Mouse (Mus musculus) myocyte (in vitro differentiated cells): Measurements from ENCODE around the gene Zfp382.

Experiments
- CEBPB ChIP-seq: IDR thresholded peaks from 2 replicates; pipeline ENCODE4 v1.6.1; 2011; ENCODE audit warnings: mild to moderate bottlenecking, moderate library complexity; ENCODE audit not compliant: poor library complexity, insufficient read depth, severe bottlenecking
- E2F4 ChIP-seq: IDR thresholded peaks from one replicate; pipeline ENCODE4 v1.6.1; 2011; ENCODE audit warnings: mild to moderate bottlenecking, control low read depth, moderate library complexity; ENCODE audit not compliant: insufficient read depth
- MAX ChIP-seq: IDR thresholded peaks from one replicate; pipeline ENCODE4 v1.6.1; 2011; ENCODE audit warnings: low read depth, mild to moderate bottlenecking, control low read depth
- MYOD1 ChIP-seq, 3 experiments: IDR thresholded peaks; one replicate each; pipeline ENCODE4 v1.6.1; 2011; ENCODE audit warnings: control low read depth in 2 of 3, low read depth in 2 of 3, mild to moderate bottlenecking in 2 of 3, moderate library complexity in 1 of 3; ENCODE audit not compliant: insufficient read length in 2 of 3, control insufficient read depth in 1 of 3
- MYOG ChIP-seq, 3 experiments: IDR thresholded peaks; one replicate each; pipeline ENCODE4 v1.6.1; 2011; ENCODE audit warnings: control low read depth in 2 of 3, low read depth in 2 of 3, mild to moderate bottlenecking in 2 of 3; ENCODE audit not compliant: insufficient read length in 2 of 3, control insufficient read depth in 1 of 3, insufficient read depth in 1 of 3
- POLR2A ChIP-seq: IDR thresholded peaks from one replicate; pipeline ENCODE4 v1.6.1; 2011; ENCODE audit warnings: low read depth, mild to moderate bottlenecking, control low read depth, moderate library complexity; ENCODE audit not compliant: insufficient read length
- POLR2AphosphoS2 ChIP-seq: IDR thresholded peaks from one replicate; pipeline ENCODE4 v1.6.1; 2011; ENCODE audit warnings: low read depth, control low read depth; ENCODE audit not compliant: insufficient read length
- REST ChIP-seq: IDR thresholded peaks from one replicate; pipeline ENCODE4 v1.6.1; 2011; ENCODE audit warnings: mild to moderate bottlenecking, control low read depth, moderate library complexity; ENCODE audit not compliant: insufficient read depth, insufficient read length
- TCF12 ChIP-seq: IDR thresholded peaks from one replicate; pipeline ENCODE4 v1.6.1; 2011; ENCODE audit warnings: mild to moderate bottlenecking, control low read depth; ENCODE audit not compliant: poor library complexity, insufficient read depth, severe bottlenecking
- TCF3 ChIP-seq: IDR thresholded peaks from one replicate; pipeline ENCODE4 v1.6.1; 2011; ENCODE audit warnings: low read depth, control low read depth; ENCODE audit not compliant: insufficient read length
- USF1 ChIP-seq: IDR thresholded peaks from one replicate; pipeline ENCODE4 v1.6.1; 2011; ENCODE audit warnings: low read depth, mild to moderate bottlenecking, control low read depth, moderate library complexity

- no peak for TF ChIP-seq POLR2A
- TF ChIP-seq E2F4 = no peak
- no peak for TF ChIP-seq USF1
- TF ChIP-seq CEBPB = no peak
- TF ChIP-seq TCF12 = no peak
- no peak for TF ChIP-seq POLR2AphosphoS2
- TF ChIP-seq TCF3 = no peak
- no peak for TF ChIP-seq REST
- no peak for TF ChIP-seq MYOG (IDR thresholded peaks at IDR 0.05; ENCODE audit: control insufficient read depth in 1 of 3, insufficient read depth in 1 of 3, insufficient read length in 2 of 3, low read depth in 2 of 3)
- TF ChIP-seq MAX = no peak
- TF ChIP-seq MYOD1 (IDR thresholded peaks at IDR 0.05; ENCODE audit: control insufficient read depth in 1 of 3, insufficient read length in 2 of 3, low read depth in 2 of 3) = no peak
These were observed 47.3 kb downstream of the Zfp382 start for GRCm38 (mm10) chr7:30168914-30169582.
